Comparison of ENCODE assay signal across 9 mouse cellular contexts in the genomic region with DNA sequence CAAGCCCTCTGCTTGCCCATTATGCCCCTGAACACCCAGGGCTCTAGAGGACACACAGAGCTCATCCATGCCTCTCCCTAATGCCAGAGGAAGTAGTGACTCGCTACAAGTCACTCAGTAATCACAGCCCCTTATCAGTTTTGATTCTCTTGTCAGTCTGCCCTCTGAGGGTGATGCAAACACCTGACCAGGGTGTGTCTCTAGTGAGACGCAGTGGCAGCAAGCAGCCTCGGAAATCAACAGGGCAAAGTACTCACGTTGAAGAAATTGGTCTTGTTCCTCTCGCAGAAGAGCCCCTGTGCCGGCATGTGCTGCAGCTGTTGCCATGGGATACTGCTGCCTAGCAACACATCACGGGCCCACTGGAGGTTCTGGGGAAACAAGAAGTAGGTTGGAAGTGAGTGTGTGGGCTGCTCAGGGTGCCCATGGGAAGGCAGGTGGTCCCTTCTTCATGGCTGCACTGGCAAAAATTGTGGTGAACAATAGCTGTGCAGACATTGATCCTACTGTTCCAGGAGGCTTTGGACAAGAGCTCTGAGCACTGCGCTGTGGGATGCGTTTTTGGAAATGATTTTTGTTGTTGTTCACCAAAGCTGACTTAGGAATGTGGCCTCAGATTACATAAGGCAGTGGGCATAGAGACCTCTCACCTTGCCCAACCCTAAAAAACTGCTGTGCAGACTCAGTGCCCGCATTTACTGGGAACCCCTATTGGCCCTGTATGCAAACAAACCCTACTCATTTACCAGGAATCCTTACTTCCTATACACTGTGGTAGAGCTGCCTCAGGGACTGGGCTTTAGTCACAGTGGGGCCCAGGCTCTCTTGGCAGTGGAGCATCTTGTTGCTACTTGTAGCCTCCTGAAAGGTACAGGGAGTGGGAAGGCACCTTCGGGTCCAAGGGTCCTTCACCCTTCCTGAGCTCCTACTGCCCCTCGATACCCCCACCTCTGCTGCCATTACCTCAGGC. TPM values are rescaled to one million over a fixed set of nuclear protein-coding genes. Genes with fewer than 3 reads are reported as not detected.
DNase-seq lines count a peak whose midpoint lies in the region; TF ChIP-seq lines count a peak whose summit lies in the region.
"Had no signal": no experiment of that assay in that cellular context is flagged by ENCODE, and none has a peak within 500 bp of the region (broad histone marks: within the 10 kb centered on the region; RNA-seq: fewer than 3 reads in every experiment).

No protein-coding gene starts in this region.

- no peak overlapping the region for H3K4me3 ChIP-seq in hindbrain, embryonic 10.5 days
- H3K4me3 ChIP-seq in olfactory bulb, adult 2 months (ENCODE audit: insufficient read depth, low read depth, low read length), result no peak overlapping the region
- H3K4me3 ChIP-seq: myocyte had no signal

- peaks cover 15% of the 10 kb centered on the region for H3K4me1 ChIP-seq in hindbrain, embryonic 10.5 days (replicated peaks)
- peaks cover 49% of the 10 kb centered on the region for H3K4me1 ChIP-seq in olfactory bulb, adult 2 months (ENCODE audit: control insufficient read depth, insufficient read depth, low read length)

- H3K27me3 ChIP-seq in hindbrain, embryonic 10.5 days (ENCODE audit: insufficient read depth, poor library complexity, severe bottlenecking), result no peaks in the 10 kb centered on the region

- DNase-seq in kidney, postnatal 10 days, result peak; percentile 33
- DNase-seq in kidney, adult 11 months, result no peak
- DNase-seq in hindbrain, embryonic 10.5 days (ENCODE audit: low spot score), result peak; percentile 73
- DNase-seq in left cerebral cortex, postnatal 10 days (ENCODE audit: extremely low spot score in 1 of 2, low spot score in 2 of 2), result peak; percentile 85 to 87
- DNase-seq in gastrocnemius, postnatal 36 days, result no peak
- no peak for DNase-seq in cerebellum, adult 9-11 months
- DNase-seq in adrenal gland, adult 2 months, result no peak

- intact Hi-C loops in left cerebral cortex, postnatal 10 days (cut with DNase I), result no loop called here
- intact Hi-C loops in gastrocnemius, postnatal 36 days (cut with DNase I), result no loop called here

- no peak for TF ChIP-seq POLR2A in olfactory bulb, adult 2 months (IDR thresholded peaks at IDR 0.05; ENCODE audit: insufficient read depth, low read depth, low read length)

- peaks cover 94% of the 10 kb centered on the region for H3K36me3 ChIP-seq in hindbrain, embryonic 10.5 days

- no peak for TF ChIP-seq CTCF in olfactory bulb, adult 2 months (IDR thresholded peaks at IDR 0.05; ENCODE audit: insufficient read depth, low read depth, low read length)

- H3K27ac ChIP-seq in hindbrain, embryonic 10.5 days, result peak overlapping the region; percentile 50; the same call in 1 of the 2 replicates
- H3K27ac ChIP-seq in olfactory bulb, adult 2 months (ENCODE audit: insufficient read depth, low read depth, low read length), result peak overlapping the region; percentile 84

- WGBS in hindbrain, embryonic 10.5 days, result 62% methylated on average over 12 of the region's 12 CpGs
- 41% methylated on average over 12 of the region's 12 CpGs for WGBS in olfactory bulb, adult 2 months

- H3K9me3 ChIP-seq in hindbrain, embryonic 10.5 days, result no peaks in the 10 kb centered on the region

RNA-seq across cellular contexts. Expression of a gene that starts 40.5 kb away (rescaled TPM):
- 2.0 and 3.0 TPM in 2 replicates for polyA plus RNA-seq in hindbrain, embryonic 10.5 days (2016; fragmentation: Nextera tagmentation; extraction: Ambion mirVana)
- total RNA-seq in left cerebral cortex, postnatal 10 days (2021), result 1 to 10 TPM; 3.5 to 3.8 TPM
- polyA plus RNA-seq in olfactory bulb, adult 2 months (2012; ENCODE audit: insufficient read depth, insufficient read length, low replicate concordance, missing spikeins), result not detected in 2 replicates
- total RNA-seq in gastrocnemius, postnatal 36 days (2021), result 1 to 10 TPM in 1 of 2 experiments, under 1 TPM in 1; 0.99 to 1.4 TPM
- 10 to 100 TPM; 10.7 to 13.5 TPM for total RNA-seq in adrenal gland, adult 2 months (2021)
- polyA plus RNA-seq in adrenal gland, adult 2 months (2012; rRNA removed), result 23.3 and 31.3 TPM in 2 replicates

Comparison
In these comparisons a context has a peak if more than half of its experiments do, and no peak if none do; other contexts are left out.
1. DNase-seq: peak in kidney, postnatal 10 days (single experiment), hindbrain, embryonic 10.5 days (single experiment) and left cerebral cortex, postnatal 10 days (2 of 2); none in kidney, adult 11 months (single experiment), gastrocnemius, postnatal 36 days (0 of 2), cerebellum, adult 9-11 months (single experiment) and adrenal gland, adult 2 months (single experiment).